Mouse (Mus musculus): ENCODE results near the gene Xrcc3. TPM values are rescaled to one million over a fixed set of nuclear protein-coding genes. Genes with fewer than 3 reads are reported as not detected.
A peak's percentile ranks its signal among the peaks of the same experiment; 100 is the strongest.

The Xrcc3 gene
- polyA plus RNA-seq, 1 experiment from 2014 or later = 9.2 TPM

DNA sequence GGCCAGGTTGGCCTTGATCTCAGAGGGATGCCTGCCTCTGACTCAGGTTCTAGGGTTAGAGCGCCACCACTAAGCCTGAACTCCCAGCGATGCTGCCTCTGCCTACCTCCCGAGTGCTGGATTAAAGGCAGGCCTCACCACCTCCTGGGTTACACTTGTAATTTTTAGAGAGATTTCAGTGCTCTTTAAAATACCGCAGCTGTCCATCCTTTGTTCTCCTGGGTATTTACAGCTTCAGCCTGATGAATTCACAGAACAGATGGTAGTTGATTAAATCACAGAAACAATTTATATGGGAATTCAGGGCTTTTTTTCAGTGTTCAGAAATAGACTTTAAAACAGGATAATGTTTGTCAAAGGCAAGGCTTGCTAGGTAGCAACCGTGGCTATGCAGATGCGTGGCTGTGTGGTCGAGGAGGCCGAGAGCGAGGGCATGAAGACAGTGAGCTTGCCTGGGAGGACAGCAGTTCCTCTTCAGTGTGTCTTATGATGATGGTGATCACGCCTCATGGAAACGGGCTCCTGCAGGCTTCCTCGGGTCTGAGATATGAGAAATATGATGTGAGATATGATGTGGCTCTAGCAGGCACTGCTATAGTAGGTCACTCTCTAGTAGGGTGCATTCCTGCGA lies 22.1 kb downstream of the Xrcc3 start:
- no peak overlapping the region for H3K9ac ChIP-seq (ENCODE audit: low read length)
- no peak for ATAC-seq (ENCODE audit: low read depth)
- peaks cover 50% of the 10 kb centered on the region for H3K36me3 ChIP-seq (ENCODE audit: control insufficient read depth, insufficient read depth, low read length)
- H3K4me3 ChIP-seq (ENCODE audit: low read length) = no peak overlapping the region
- no peak overlapping the region for H3K4me2 ChIP-seq (ENCODE audit: low read depth, low read length)
- H3K4me1 ChIP-seq (replicated peaks; ENCODE audit: control insufficient read depth, insufficient read depth, low read length) = no peaks in the 10 kb centered on the region
- no peaks in the 10 kb centered on the region for H3K27me3 ChIP-seq (ENCODE audit: control insufficient read depth, insufficient read depth, low read depth, low read length)
- no peaks in the 10 kb centered on the region for H3K9me3 ChIP-seq (ENCODE audit: control insufficient read depth, low read length)
- 88% methylated on average over 13 of the region's 13 CpGs for WGBS
- H3K27ac ChIP-seq (ENCODE audit: low read length) = no peak overlapping the region

GRCm38 (mm10) chr12:111790631-111791030 lies 23.0 kb downstream of the Xrcc3 start:
- no peak overlapping the region for H3K27ac ChIP-seq (ENCODE audit: low read length)
- H3K9me3 ChIP-seq (ENCODE audit: control insufficient read depth, low read length) = no peaks in the 10 kb centered on the region
- no peak overlapping the region for H3K9ac ChIP-seq (ENCODE audit: low read length)
- WGBS = 88% methylated on average over 7 of the region's 7 CpGs
- no peaks in the 10 kb centered on the region for H3K4me1 ChIP-seq (replicated peaks; ENCODE audit: control insufficient read depth, insufficient read depth, low read length)
- H3K27me3 ChIP-seq (ENCODE audit: control insufficient read depth, insufficient read depth, low read depth, low read length) = no peaks in the 10 kb centered on the region
- no peak for ATAC-seq (ENCODE audit: low read depth)
- no peak overlapping the region for H3K4me3 ChIP-seq (ENCODE audit: low read length)
- H3K4me2 ChIP-seq (ENCODE audit: low read depth, low read length) = no peak overlapping the region
- peaks cover 57% of the 10 kb centered on the region for H3K36me3 ChIP-seq (ENCODE audit: control insufficient read depth, insufficient read depth, low read length)

- no peak overlapping the region for H3K27ac ChIP-seq (ENCODE audit: low read length)
- no peaks in the 10 kb centered on the region for H3K4me1 ChIP-seq (replicated peaks; ENCODE audit: control insufficient read depth, insufficient read depth, low read length)
- H3K9ac ChIP-seq (ENCODE audit: low read length) = no peak overlapping the region
- peaks cover 52% of the 10 kb centered on the region for H3K36me3 ChIP-seq (ENCODE audit: control insufficient read depth, insufficient read depth, low read length)
- no peaks in the 10 kb centered on the region for H3K27me3 ChIP-seq (ENCODE audit: control insufficient read depth, insufficient read depth, low read depth, low read length)
- no peak overlapping the region for H3K4me2 ChIP-seq (ENCODE audit: low read depth, low read length)
- no peak for ATAC-seq (ENCODE audit: low read depth)
- no peaks in the 10 kb centered on the region for H3K9me3 ChIP-seq (ENCODE audit: control insufficient read depth, low read length)
- H3K4me3 ChIP-seq (ENCODE audit: low read length) = no peak overlapping the region
- WGBS = 94% methylated on average over 5 of the region's 5 CpGs
These were observed 23.6 kb downstream of the Xrcc3 start for GRCm38 (mm10) chr12:111790090-111790489.

GRCm38 (mm10) chr12:111787015-111787414 lies 26.7 kb downstream of the Xrcc3 start:
- no peaks in the 10 kb centered on the region for H3K9me3 ChIP-seq (ENCODE audit: control insufficient read depth, low read length)
- H3K27me3 ChIP-seq (ENCODE audit: control insufficient read depth, insufficient read depth, low read depth, low read length) = no peaks in the 10 kb centered on the region
- H3K9ac ChIP-seq (ENCODE audit: low read length) = no peak overlapping the region
- H3K27ac ChIP-seq (ENCODE audit: low read length) = no peak overlapping the region
- no peak overlapping the region for H3K4me3 ChIP-seq (ENCODE audit: low read length)
- H3K36me3 ChIP-seq (ENCODE audit: control insufficient read depth, insufficient read depth, low read length) = peaks cover 58% of the 10 kb centered on the region
- no peak for ATAC-seq (ENCODE audit: low read depth)
- H3K4me1 ChIP-seq (replicated peaks; ENCODE audit: control insufficient read depth, insufficient read depth, low read length) = no peaks in the 10 kb centered on the region
- no peak overlapping the region for H3K4me2 ChIP-seq (ENCODE audit: low read depth, low read length)
- WGBS = 78% methylated on average over 6 of the region's 6 CpGs

DNA sequence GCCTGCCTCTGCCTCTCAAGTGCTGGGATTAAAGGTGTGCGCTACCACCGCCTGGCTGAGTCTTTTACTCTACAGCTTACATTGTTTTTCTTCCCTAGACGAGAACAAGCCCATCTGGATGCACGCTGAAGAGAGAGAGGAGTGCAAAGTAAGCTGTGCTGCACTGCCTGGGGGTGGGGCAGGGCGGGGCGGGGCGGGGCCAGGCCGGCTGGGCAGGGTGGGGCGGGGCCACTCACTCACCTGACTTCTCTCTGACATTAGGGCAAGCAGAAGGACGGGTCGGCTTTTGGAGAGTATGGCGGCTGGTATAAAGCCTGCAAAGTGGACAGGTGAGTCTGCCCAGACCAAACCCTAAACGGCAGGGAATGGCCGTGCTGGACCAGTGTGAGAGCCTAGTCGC lies 28.5 kb downstream of the Xrcc3 start:
- 65% methylated on average over 15 of the region's 15 CpGs for WGBS
- Histone ChIP-seq H3K4me1 (replicated peaks; ENCODE audit: control insufficient read depth, insufficient read depth, low read length) (no peaks in the 10 kb centered on the region), H3K27ac (ENCODE audit: low read length) (no peak overlapping the region), H3K4me2 (ENCODE audit: low read depth, low read length) (no peak overlapping the region), H3K36me3 (ENCODE audit: control insufficient read depth, insufficient read depth, low read length) (peaks cover 63% of the 10 kb centered on the region), H3K9me3 (ENCODE audit: control insufficient read depth, low read length) (no peaks in the 10 kb centered on the region), H3K27me3 (ENCODE audit: control insufficient read depth, insufficient read depth, low read depth, low read length) (no peaks in the 10 kb centered on the region), H3K4me3 (ENCODE audit: low read length) (no peak overlapping the region), H3K9ac (ENCODE audit: low read length) (no peak overlapping the region)
- no peak for ATAC-seq (ENCODE audit: low read depth)

DNA sequence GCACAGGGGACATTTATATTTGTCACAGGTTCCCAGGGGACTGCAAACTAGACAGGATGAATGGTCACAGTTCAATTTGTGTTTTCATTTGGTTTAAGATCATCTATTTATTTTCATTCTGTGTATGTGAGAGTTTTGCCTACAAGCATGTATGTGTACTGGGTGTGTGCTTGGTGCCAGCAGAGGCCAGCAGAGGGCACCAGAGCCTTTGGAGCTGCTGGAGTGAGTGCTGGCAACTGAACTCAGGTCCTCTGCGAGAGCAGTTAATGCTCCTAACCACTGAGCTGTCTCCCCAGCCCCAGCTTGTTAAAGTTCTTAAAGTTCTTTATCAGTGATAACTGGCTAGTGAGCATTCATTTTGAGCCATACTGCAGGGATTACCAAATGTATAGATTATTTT lies 34.1 kb downstream of the Xrcc3 start:
- Histone ChIP-seq H3K27me3 (ENCODE audit: control insufficient read depth, insufficient read depth, low read depth, low read length) (no peaks in the 10 kb centered on the region), H3K9ac (ENCODE audit: low read length) (no peak overlapping the region), H3K9me3 (ENCODE audit: control insufficient read depth, low read length) (no peaks in the 10 kb centered on the region), H3K36me3 (ENCODE audit: control insufficient read depth, insufficient read depth, low read length) (peaks cover 76% of the 10 kb centered on the region), H3K4me3 (ENCODE audit: low read length) (no peak overlapping the region), H3K27ac (ENCODE audit: low read length) (no peak overlapping the region), H3K4me1 (replicated peaks; ENCODE audit: control insufficient read depth, insufficient read depth, low read length) (no peaks in the 10 kb centered on the region), H3K4me2 (ENCODE audit: low read depth, low read length) (no peak overlapping the region)
- no peak for ATAC-seq (ENCODE audit: low read depth)
- 97% methylated on average over 1 of the region's 1 CpGs for WGBS

GRCm38 (mm10) chr12:111777919-111778318 lies 35.8 kb downstream of the Xrcc3 start:
- H3K9ac ChIP-seq (ENCODE audit: low read length) = no peak overlapping the region
- H3K4me3 ChIP-seq (ENCODE audit: low read length) = no peak overlapping the region
- H3K27me3 ChIP-seq (ENCODE audit: control insufficient read depth, insufficient read depth, low read depth, low read length) = no peaks in the 10 kb centered on the region
- 91% methylated on average over 13 of the region's 13 CpGs for WGBS
- no peak overlapping the region for H3K4me2 ChIP-seq (ENCODE audit: low read depth, low read length)
- no peak for ATAC-seq (ENCODE audit: low read depth)
- no peak overlapping the region for H3K27ac ChIP-seq (ENCODE audit: low read length)
- no peaks in the 10 kb centered on the region for H3K9me3 ChIP-seq (ENCODE audit: control insufficient read depth, low read length)
- no peaks in the 10 kb centered on the region for H3K4me1 ChIP-seq (replicated peaks; ENCODE audit: control insufficient read depth, insufficient read depth, low read length)
- peaks cover 69% of the 10 kb centered on the region for H3K36me3 ChIP-seq (ENCODE audit: control insufficient read depth, insufficient read depth, low read length)

DNA sequence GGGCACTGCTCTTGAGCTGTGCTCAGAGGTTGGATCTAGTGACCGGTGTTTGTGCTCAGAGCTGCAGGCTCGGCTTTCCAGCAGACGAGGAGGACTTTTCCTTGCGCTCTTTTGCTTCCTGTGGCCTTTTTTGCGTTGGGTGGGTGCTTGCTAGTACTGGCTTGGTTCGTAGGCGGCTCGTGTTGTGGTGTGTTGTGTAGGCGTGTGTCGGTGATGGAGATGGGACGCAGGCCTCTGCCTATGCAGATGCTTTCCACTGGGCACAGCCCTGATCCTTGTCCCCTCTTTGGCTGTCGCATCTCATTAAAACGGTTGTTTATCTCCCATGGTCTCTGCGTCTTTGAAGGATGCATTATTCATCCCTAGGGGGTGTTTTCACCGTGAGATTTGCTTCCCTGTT lies 38.8 kb downstream of the Xrcc3 start:
- Histone ChIP-seq H3K4me1 (replicated peaks; ENCODE audit: control insufficient read depth, insufficient read depth, low read length) (peaks cover 3% of the 10 kb centered on the region), H3K27me3 (ENCODE audit: control insufficient read depth, insufficient read depth, low read depth, low read length) (no peaks in the 10 kb centered on the region), H3K4me3 (ENCODE audit: low read length) (no peak overlapping the region), H3K36me3 (ENCODE audit: control insufficient read depth, insufficient read depth, low read length) (peaks cover 58% of the 10 kb centered on the region), H3K9me3 (ENCODE audit: control insufficient read depth, low read length) (no peaks in the 10 kb centered on the region), H3K27ac (ENCODE audit: low read length) (no peak overlapping the region), H3K4me2 (ENCODE audit: low read depth, low read length) (no peak overlapping the region), H3K9ac (ENCODE audit: low read length) (no peak overlapping the region)
- no peak for ATAC-seq (ENCODE audit: low read depth)
- WGBS = 71% methylated on average over 15 of the region's 15 CpGs

DNA sequence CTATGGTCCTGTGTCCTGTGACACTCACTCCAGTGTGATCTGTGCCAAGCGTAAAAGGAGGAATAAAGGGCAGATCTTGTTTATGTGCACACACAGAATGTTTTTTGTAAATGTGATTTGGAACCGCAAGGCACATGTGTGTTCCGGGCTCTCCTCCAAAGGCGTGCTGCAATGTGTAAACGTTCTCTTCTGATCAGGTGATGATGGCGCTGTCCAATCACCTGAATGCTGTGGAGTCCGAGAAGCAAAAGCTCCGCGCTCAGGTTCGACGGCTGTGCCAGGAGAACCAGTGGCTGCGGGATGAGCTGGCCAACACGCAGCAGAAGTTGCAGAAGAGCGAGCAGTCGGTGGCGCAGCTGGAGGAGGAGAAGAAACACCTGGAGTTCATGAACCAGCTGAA lies 39.5 kb downstream of the Xrcc3 start:
- Histone ChIP-seq H3K9me3 (ENCODE audit: control insufficient read depth, low read length) (no peaks in the 10 kb centered on the region), H3K36me3 (ENCODE audit: control insufficient read depth, insufficient read depth, low read length) (peaks cover 51% of the 10 kb centered on the region), H3K4me3 (ENCODE audit: low read length) (no peak overlapping the region), H3K4me2 (ENCODE audit: low read depth, low read length) (no peak overlapping the region), H3K9ac (ENCODE audit: low read length) (no peak overlapping the region), H3K27ac (ENCODE audit: low read length) (no peak overlapping the region), H3K27me3 (ENCODE audit: control insufficient read depth, insufficient read depth, low read depth, low read length) (no peaks in the 10 kb centered on the region), H3K4me1 (replicated peaks; ENCODE audit: control insufficient read depth, insufficient read depth, low read length) (peaks cover 10% of the 10 kb centered on the region)
- 76% methylated on average over 16 of the region's 16 CpGs for WGBS
- no peak for ATAC-seq (ENCODE audit: low read depth)

GRCm38 (mm10) chr12:111770651-111771050 lies 43.0 kb downstream of the Xrcc3 start:
- no peak for ATAC-seq (ENCODE audit: low read depth)
- 68% methylated on average over 10 of the region's 10 CpGs for WGBS
- peak overlapping the region; percentile 15 for H3K27ac ChIP-seq (ENCODE audit: low read length)
- no peaks in the 10 kb centered on the region for H3K27me3 ChIP-seq (ENCODE audit: control insufficient read depth, insufficient read depth, low read depth, low read length)
- no peak overlapping the region for H3K9ac ChIP-seq (ENCODE audit: low read length)
- no peak overlapping the region for H3K4me2 ChIP-seq (ENCODE audit: low read depth, low read length)
- H3K9me3 ChIP-seq (ENCODE audit: control insufficient read depth, low read length) = no peaks in the 10 kb centered on the region
- no peak overlapping the region for H3K4me3 ChIP-seq (ENCODE audit: low read length)
- peaks cover 23% of the 10 kb centered on the region for H3K4me1 ChIP-seq (replicated peaks; ENCODE audit: control insufficient read depth, insufficient read depth, low read length)
- H3K36me3 ChIP-seq (ENCODE audit: control insufficient read depth, insufficient read depth, low read length) = peaks cover 22% of the 10 kb centered on the region

All from lung, embryonic 16.5 days (tissue).